Mouse (Mus musculus) olfactory bulb, adult 2 months (tissue): Measurements from ENCODE around the gene Mcrip2.

ENCODE experiments used
- CTCF ChIP-seq: fragments of 200-500 bp; IDR thresholded peaks from 2 replicates; pipeline ENCODE4 v1.5.1; 2012; ENCODE audit warnings: low read depth, mild to moderate bottlenecking, low read length, moderate library complexity; ENCODE audit not compliant: insufficient read depth
- POLR2A ChIP-seq: fragments of 200-500 bp; IDR thresholded peaks from 2 replicates; pipeline ENCODE4 v1.6.1; 2012; ENCODE audit warnings: mild to moderate bottlenecking, low read depth, low read length, moderate library complexity; ENCODE audit not compliant: insufficient read depth

DNA sequence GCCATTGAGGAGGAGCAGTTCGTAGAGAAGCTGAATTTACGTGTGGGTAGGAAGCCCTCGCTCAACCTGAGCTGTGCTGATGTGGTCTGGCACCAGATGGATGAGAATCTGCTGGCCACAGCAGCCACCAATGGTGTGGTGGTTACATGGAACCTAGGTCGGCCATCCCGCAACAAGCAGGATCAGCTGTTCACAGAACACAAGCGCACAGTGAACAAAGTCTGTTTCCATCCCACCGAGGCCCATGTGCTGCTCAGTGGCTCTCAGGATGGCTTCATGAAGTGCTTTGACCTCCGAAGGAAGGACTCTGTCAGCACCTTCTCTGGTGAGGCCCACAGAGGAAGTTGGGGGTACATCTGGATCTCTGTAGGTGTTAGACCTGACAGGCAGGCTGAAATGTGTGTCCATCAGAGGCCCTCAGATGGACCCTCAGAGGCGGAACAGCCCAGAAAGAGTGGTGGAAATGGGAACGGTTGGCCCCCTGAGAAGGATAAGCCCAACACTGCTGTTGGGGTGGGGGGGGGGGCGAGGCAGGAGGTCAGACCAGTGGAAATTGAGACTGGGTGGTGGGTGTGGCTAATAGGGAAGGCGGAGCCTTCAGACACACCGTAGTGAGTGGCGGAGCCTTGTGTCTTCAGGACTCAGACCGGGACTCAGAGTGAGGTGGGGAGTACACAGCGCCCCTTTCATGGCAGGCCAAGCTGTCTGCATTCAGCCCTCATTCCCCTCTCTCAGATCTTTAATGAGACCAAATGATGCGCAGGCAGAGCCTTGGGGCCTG is 44.0 kb downstream of the Mcrip2 start:
- TF ChIP-seq POLR2A (no peak), CTCF (no peak)
